Mouse (Mus musculus): ENCODE data around the gene Dzip1. TPM values are rescaled to one million over a fixed set of nuclear protein-coding genes. Genes with fewer than 3 reads are reported as not detected.
A peak's percentile ranks its signal among the peaks of the same experiment; 100 is the strongest.

Gene Dzip1
- polyA plus RNA-seq, 1 experiment from 2014 or later: 17.1 TPM

DNA sequence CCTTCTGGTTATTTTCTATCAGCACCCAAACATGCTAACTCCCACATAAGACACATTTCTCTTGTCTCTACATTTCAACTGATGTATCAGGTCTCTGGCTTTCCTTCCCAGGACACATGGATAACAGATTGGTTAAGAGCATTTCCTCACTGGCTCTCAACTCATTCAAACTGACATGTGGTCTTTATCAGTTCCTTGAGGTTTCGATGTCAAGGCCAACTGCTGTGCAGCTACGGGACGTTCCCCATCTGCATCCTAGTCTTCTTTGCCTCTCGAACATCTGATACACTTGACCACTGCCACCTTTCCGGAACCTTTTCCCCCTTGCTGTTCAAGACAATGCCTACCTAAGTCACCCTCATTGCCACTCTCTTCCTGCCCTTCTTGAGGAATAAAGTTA lies 11.6 kb downstream of the Dzip1 start:
- WGBS: 74% methylated on average over 5 of the region's 5 CpGs

DNA sequence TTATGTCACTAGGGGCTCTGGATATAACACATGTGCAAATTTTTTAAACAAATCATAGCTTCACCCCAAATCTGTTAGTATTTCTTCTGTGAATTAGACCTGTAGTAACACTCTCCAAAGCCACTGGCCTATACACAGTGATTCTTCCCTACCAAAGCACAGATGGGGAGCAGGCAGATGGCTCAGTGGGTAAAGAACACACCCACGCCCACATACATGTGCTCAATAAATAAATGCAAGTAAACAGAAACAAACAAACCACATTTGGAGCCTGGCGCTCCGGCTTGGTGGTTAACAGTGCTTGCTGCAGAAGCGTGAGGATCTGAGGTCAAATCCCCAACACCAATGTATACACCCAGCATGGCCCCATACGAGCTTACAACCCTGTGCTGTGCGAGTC lies 13.7 kb downstream of the Dzip1 start:
- Histone ChIP-seq H3K27me3 (ENCODE audit: low read depth, poor library complexity, severe bottlenecking) (no peaks in the 10 kb centered on the region), H3K9me3 (replicated peaks) (no peaks in the 10 kb centered on the region), H3K36me3 (peaks cover 93% of the 10 kb centered on the region), H3K4me3 (no peak overlapping the region), H3K4me1 (no peaks in the 10 kb centered on the region), H3K27ac (replicated peaks) (no peak overlapping the region)
- 87% methylated on average over 6 of the region's 6 CpGs for WGBS
- no peak for DNase-seq (ENCODE audit: low spot score)

More for the DNA sequence above, 11.6 kb downstream of the Dzip1 start:
- no peak overlapping the region for H3K27ac ChIP-seq (replicated peaks)
- H3K27me3 ChIP-seq (ENCODE audit: low read depth, poor library complexity, severe bottlenecking): no peaks in the 10 kb centered on the region
- no peaks in the 10 kb centered on the region for H3K4me1 ChIP-seq
- no peaks in the 10 kb centered on the region for H3K9me3 ChIP-seq (replicated peaks)
- H3K36me3 ChIP-seq: peaks cover 93% of the 10 kb centered on the region
- no peak overlapping the region for H3K4me3 ChIP-seq
- DNase-seq (ENCODE audit: low spot score): no peak

DNA sequence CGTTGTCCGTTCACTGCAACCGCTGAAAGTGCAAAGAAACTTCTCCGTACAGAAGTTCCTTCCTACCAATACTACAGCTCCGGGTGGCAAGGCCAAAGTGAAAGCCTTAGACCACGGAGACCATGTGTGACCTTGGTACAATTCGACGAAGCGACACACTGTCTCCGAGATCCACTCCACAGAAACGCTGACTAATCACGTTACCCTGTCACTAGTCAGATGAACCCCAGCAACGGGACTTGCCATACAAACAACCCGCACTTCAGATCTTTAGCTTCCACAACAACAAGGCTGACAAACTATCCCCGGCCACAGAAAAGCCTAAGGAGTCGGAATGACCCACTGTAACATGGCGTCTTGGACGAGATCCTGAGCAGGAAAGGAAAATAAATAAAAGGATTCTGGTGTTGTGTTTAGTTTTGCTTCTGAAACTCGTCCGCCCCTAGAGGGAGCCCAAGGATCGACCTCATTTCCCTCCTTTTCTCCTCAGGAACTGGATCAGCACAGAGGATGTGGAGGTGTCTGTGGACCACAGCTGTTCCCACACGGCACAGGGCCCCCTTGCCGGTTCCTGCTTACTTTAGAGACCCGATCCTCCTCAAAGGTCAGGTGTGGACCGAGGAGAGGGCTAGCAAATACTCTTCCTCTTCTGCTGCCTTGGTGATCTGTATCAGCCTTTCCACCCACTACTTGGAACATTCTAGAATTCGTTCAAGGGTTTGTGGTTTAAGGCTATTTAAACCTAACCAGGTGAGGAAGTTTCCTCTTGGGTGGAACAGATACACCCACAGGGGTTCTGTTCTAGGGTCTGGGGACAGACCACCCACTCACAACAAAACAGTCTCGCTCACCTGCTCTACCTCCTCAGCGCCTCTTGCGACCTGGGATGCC lies 14.7 kb downstream of the Dzip1 start:
- Histone ChIP-seq H3K36me3 (peaks cover 95% of the 10 kb centered on the region), H3K4me3 (no peak overlapping the region), H3K27ac (replicated peaks) (no peak overlapping the region), H3K9me3 (replicated peaks) (no peaks in the 10 kb centered on the region), H3K4me1 (no peaks in the 10 kb centered on the region), H3K27me3 (ENCODE audit: low read depth, poor library complexity, severe bottlenecking) (no peaks in the 10 kb centered on the region)
- 71% methylated on average over 29 of the region's 29 CpGs for WGBS
- peak; percentile 45 for DNase-seq (ENCODE audit: low spot score)

DNA sequence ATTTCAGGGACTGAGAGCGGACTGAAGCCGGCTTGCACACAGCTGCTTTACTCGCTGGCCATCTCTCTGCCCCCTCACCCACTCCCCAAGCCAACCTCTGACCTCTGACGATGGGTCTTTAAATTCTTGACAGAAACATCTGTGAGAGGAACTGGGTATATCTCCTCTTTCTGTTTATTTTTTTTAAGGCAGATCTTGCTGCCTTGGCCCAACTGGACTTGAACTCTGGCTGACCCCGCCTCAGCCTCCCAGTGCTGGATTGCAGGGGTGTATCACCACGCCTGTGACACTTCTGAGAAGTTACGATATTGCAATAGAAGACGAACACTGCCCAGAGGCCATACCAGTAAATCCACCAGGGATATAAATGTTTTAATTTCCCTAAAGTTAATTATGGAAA lies 15.4 kb downstream of the Dzip1 start:
- no peak for DNase-seq (ENCODE audit: low spot score)
- 83% methylated on average over 8 of the region's 8 CpGs for WGBS
- peaks cover 99% of the 10 kb centered on the region for H3K36me3 ChIP-seq

DNA sequence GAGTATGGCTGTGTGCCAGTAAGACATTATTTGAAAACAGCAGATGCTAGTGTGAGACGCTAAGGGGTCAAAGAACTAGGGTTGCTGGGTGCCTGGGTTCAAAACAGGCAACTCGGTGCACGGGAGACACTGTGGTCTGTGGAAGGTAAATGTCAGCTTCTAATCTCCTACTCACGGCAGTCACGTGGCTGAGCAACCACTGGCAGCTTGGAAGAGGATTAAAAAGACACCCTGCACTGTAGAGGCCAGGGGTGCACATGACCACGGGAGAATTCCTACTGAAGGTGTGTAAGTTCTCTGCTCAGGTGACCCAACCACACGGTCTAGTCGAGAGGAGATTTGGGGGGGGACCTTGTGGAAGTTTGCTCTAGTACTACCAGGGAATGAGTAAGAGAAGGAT lies 17.7 kb downstream of the Dzip1 start:
- Histone ChIP-seq H3K27me3 (ENCODE audit: low read depth, poor library complexity, severe bottlenecking) (no peaks in the 10 kb centered on the region), H3K9me3 (replicated peaks) (no peaks in the 10 kb centered on the region), H3K27ac (replicated peaks) (no peak overlapping the region), H3K4me3 (no peak overlapping the region), H3K36me3 (peaks cover 99% of the 10 kb centered on the region), H3K4me1 (peaks cover 8% of the 10 kb centered on the region)
- no peak for DNase-seq (ENCODE audit: low spot score)
- WGBS: 88% methylated on average over 8 of the region's 8 CpGs

More for the DNA sequence above, 15.4 kb downstream of the Dzip1 start:
- no peak overlapping the region for H3K27ac ChIP-seq (replicated peaks)
- no peak overlapping the region for H3K4me3 ChIP-seq
- no peaks in the 10 kb centered on the region for H3K9me3 ChIP-seq (replicated peaks)
- no peaks in the 10 kb centered on the region for H3K27me3 ChIP-seq (ENCODE audit: low read depth, poor library complexity, severe bottlenecking)
- H3K4me1 ChIP-seq: no peaks in the 10 kb centered on the region

DNA sequence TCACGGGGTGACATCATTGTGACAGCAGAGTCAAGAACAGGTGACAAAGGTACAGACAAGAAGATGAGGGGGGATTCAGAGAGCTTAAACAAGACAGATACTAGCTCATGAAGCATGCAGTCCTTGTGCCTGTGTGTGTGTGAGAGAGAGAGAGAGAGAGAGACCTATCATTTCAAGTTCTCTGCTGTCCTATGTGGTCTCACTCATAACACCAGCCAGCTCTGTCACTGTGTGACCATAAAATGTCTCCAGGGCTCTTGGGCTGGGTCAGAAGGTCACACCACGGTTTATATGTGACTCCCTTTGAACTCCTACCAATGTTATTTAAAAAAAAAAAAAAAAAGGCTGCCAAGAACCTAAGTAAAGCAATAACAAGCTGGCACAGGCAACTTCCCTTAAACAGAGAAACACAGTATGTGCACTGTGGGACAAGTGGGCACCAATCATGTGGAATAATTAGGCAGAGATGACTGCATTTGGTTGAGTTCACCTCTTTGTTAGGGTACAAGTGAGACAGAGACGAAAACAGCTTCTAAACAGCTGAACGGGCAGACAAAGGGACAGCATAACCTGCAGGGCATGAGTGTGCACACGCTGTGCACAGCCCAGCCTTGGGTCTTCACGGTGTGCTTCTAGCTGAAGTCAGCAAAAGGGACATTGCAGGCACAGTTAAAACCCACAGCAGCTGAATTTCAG lies 21.2 kb downstream of the Dzip1 start:
- Histone ChIP-seq H3K4me3 (no peak overlapping the region), H3K9me3 (replicated peaks) (peaks cover 11% of the 10 kb centered on the region; the same call in 1 of the 2 replicates), H3K4me1 (peaks cover 8% of the 10 kb centered on the region), H3K36me3 (peaks cover 97% of the 10 kb centered on the region), H3K27ac (replicated peaks) (peak overlapping the region; percentile 17; the same call in 1 of the 2 replicates), H3K27me3 (ENCODE audit: low read depth, poor library complexity, severe bottlenecking) (no peaks in the 10 kb centered on the region)
- DNase-seq (ENCODE audit: low spot score): no peak
- 69% methylated on average over 6 of the region's 6 CpGs for WGBS

DNA sequence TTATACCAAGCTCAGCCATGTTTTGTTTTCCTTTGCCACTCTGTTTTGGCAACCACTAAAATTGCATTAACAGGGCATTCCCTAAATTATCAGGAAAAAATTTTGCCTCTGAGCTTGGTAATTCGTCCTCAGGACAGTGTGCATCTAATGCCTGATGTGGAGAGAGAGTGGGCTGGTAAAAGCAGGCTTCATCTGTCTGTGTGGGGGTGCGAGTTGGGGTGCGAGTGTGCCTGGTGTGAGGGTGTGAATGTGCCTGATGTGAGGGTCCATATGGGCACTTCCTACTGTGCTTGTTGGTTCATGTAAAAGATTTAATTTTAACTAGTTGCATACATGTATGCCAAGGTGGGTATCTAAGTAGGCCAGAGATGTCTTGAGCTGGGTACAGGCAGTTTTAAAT lies 21.9 kb downstream of the Dzip1 start:
- DNase-seq (ENCODE audit: low spot score): no peak
- WGBS: 89% methylated on average over 3 of the region's 3 CpGs
- no peaks in the 10 kb centered on the region for H3K27me3 ChIP-seq (ENCODE audit: low read depth, poor library complexity, severe bottlenecking)
- peaks cover 97% of the 10 kb centered on the region for H3K36me3 ChIP-seq
- H3K4me3 ChIP-seq: no peak overlapping the region
- H3K9me3 ChIP-seq (replicated peaks): peaks cover 11% of the 10 kb centered on the region; the same call in 1 of the 2 replicates
- H3K4me1 ChIP-seq: peaks cover 8% of the 10 kb centered on the region
- no peak overlapping the region for H3K27ac ChIP-seq (replicated peaks)

DNA sequence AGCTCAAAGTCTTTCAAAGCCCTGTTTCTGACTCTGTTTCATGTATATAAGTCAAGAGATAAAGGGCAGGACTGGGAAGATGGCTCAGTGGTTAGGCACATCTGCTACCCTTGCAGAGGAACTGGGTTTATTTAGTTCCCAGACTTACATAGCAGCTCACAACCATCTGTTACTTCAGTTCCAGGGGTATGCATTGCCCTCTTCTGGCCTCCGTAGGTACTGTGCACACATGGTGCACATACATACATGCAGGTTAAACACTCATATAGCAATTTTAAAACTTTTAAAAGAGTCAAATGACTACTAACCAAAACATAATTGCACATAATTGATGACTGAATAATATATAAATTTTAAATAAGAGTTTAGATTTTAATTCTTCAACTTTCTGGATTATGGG lies 24.3 kb downstream of the Dzip1 start:
- H3K9me3 ChIP-seq (replicated peaks): peaks cover 11% of the 10 kb centered on the region; the same call in 1 of the 2 replicates
- WGBS: 98% methylated on average over 1 of the region's 1 CpGs
- no peak overlapping the region for H3K4me3 ChIP-seq
- H3K4me1 ChIP-seq: peaks cover 8% of the 10 kb centered on the region
- peaks cover 93% of the 10 kb centered on the region for H3K36me3 ChIP-seq
- no peaks in the 10 kb centered on the region for H3K27me3 ChIP-seq (ENCODE audit: low read depth, poor library complexity, severe bottlenecking)
- H3K27ac ChIP-seq (replicated peaks): no peak overlapping the region
- DNase-seq (ENCODE audit: low spot score): no peak

DNA sequence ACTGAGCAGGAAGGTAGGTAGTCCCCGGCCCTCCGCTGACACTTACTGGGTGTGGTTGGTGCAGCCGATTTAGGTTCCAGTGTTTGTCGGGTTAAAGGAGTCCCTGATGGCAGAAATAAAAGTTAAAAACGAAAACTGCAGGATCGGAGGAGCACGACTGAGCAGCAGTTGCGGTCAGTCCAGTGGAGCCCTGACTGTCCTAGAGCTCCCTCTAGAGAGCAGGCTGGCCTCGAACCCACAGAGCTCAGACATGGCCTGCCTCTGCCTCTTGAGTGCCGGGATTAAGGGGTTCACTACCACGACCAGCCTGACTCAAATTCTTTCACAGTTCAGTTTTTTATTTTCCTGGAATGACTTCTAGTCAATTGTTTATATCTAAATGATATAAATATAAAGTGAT lies 25.3 kb downstream of the Dzip1 start:
- H3K4me3 ChIP-seq: no peak overlapping the region
- DNase-seq (ENCODE audit: low spot score): no peak
- WGBS: 86% methylated on average over 11 of the region's 11 CpGs
- H3K4me1 ChIP-seq: peaks cover 8% of the 10 kb centered on the region
- H3K27me3 ChIP-seq (ENCODE audit: low read depth, poor library complexity, severe bottlenecking): no peaks in the 10 kb centered on the region
- no peak overlapping the region for H3K27ac ChIP-seq (replicated peaks)
- H3K36me3 ChIP-seq: peaks cover 93% of the 10 kb centered on the region
- H3K9me3 ChIP-seq (replicated peaks): peaks cover 11% of the 10 kb centered on the region; the same call in 1 of the 2 replicates

DNA sequence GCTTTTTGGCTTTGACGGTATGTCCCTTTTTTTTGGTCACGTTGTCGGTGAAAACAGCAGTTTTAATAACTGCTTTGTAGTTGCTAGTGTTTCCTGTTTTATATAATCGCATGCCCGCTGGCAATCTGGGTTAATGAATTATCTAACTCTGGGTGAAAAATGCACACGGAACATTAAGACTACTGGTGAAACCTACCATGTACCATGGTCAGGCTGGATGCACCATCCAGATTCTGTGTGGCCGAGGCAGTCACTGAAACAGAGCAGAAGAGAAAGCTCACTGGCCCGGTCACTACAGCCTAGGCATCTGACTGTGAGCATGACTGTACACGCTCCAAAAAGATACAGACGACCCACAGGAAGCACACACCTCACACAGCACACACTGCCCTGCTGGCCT lies 29.6 kb downstream of the Dzip1 start:
- Histone ChIP-seq H3K4me3 (no peak overlapping the region), H3K36me3 (peaks cover 92% of the 10 kb centered on the region), H3K9me3 (replicated peaks) (no peaks in the 10 kb centered on the region; the same call in 1 of the 2 replicates), H3K27ac (replicated peaks) (no peak overlapping the region), H3K27me3 (ENCODE audit: low read depth, poor library complexity, severe bottlenecking) (no peaks in the 10 kb centered on the region), H3K4me1 (no peaks in the 10 kb centered on the region)
- no peak for DNase-seq (ENCODE audit: low spot score)
- 94% methylated on average over 10 of the region's 10 CpGs for WGBS

DNA sequence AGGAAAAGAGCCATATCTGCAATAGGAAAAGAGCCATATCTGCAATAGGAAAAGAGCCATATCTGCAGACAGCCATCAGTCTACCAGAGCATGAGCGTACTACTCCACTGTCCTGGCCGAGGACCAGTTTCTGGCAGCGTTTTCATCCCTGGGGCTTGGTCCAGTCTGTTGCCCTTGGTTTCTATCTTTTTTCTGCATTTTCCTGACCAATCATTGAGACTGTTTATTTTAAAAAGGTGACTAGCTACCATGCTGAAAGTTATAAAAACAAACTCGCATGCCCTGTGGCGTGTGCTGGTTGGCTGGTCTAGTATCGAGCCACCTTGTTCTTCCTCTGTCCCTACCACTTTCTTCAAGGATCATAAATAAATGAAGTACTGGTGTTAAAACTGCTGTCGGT lies 30.0 kb downstream of the Dzip1 start:
- DNase-seq (ENCODE audit: low spot score): no peak
- Histone ChIP-seq H3K36me3 (peaks cover 91% of the 10 kb centered on the region), H3K9me3 (replicated peaks) (no peaks in the 10 kb centered on the region), H3K4me3 (no peak overlapping the region), H3K27ac (replicated peaks) (no peak overlapping the region), H3K27me3 (ENCODE audit: low read depth, poor library complexity, severe bottlenecking) (no peaks in the 10 kb centered on the region), H3K4me1 (no peaks in the 10 kb centered on the region)
- WGBS: 94% methylated on average over 7 of the region's 7 CpGs

DNA sequence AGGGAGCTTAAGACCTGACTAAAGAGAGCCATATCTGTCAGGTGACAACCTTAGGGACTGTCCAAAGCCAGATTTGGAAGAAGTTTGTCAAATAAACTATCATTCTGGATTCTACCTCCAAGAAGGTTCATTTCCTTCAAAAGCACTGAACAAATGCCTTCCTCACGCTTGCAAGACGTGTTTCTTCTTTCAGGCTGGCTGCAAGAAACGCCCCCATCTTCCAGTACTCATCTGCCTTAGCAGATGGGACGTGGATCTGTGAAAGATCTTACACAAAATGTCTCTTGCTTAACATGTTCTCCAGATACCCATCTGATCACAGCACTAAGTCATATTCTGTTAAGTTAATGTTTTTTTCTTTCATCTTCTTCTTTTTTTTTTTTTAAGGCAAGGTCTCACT lies 35.2 kb downstream of the Dzip1 start:
- DNase-seq (ENCODE audit: low spot score): no peak
- Histone ChIP-seq H3K9me3 (replicated peaks) (no peaks in the 10 kb centered on the region), H3K27me3 (ENCODE audit: low read depth, poor library complexity, severe bottlenecking) (no peaks in the 10 kb centered on the region), H3K4me1 (no peaks in the 10 kb centered on the region), H3K27ac (replicated peaks) (no peak overlapping the region), H3K36me3 (peaks cover 95% of the 10 kb centered on the region), H3K4me3 (no peak overlapping the region)
- 91% methylated on average over 4 of the region's 4 CpGs for WGBS

DNA sequence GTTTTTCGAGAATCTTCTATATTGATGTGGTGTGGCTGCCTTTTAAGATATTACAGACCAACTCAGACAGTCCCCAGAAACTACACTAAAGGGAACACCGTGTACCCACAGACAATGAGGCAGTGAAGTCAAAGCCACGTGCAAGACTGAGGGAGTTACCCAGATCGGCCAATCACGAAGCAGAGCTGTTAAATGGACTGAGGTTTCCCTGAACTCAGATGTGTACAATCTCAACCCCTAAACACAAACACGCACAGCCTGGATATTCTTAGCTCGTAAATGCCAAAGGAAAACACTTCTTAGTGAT lies 41.1 kb downstream of the Dzip1 start:
- H3K27ac ChIP-seq (replicated peaks): no peak overlapping the region
- H3K36me3 ChIP-seq: peaks cover 97% of the 10 kb centered on the region
- no peaks in the 10 kb centered on the region for H3K4me1 ChIP-seq
- H3K27me3 ChIP-seq (ENCODE audit: low read depth, poor library complexity, severe bottlenecking): no peaks in the 10 kb centered on the region
- WGBS: 91% methylated on average over 7 of the region's 7 CpGs
- no peak overlapping the region for H3K4me3 ChIP-seq
- no peak for DNase-seq (ENCODE audit: low spot score)
- H3K9me3 ChIP-seq (replicated peaks): no peaks in the 10 kb centered on the region
